Mouse (Mus musculus) hindbrain, embryonic 12.5 days (tissue): Measurements from ENCODE around the gene Ankrd63. TPM values are rescaled to one million over a fixed set of nuclear protein-coding genes. Genes with fewer than 3 reads are reported as not detected.

ENCODE experiments used
- ATAC-seq: fragments of 200-750 bp; cut with Nextera tagmentation; 2 replicates; pipeline ENCODE4 v1.8.0; 2017; ENCODE audit warnings: moderate TSS enrichment; ENCODE audit not compliant: low FRiP score
- H3K27ac ChIP-seq: fragments of 300-500 bp; sonication (generic); 2 replicates; pipeline ENCODE4 v1.5.1; 2016; ENCODE audit warnings: mild to moderate bottlenecking
- H3K27me3 ChIP-seq: fragments of 300-500 bp; sonication (generic); 2 replicates; pipeline ENCODE4 v1.6.1; 2016; ENCODE audit warnings: mild to moderate bottlenecking
- H3K36me3 ChIP-seq: fragments of 300-500 bp; sonication (generic); 2 replicates; pipeline ENCODE4 v1.6.1; 2016; ENCODE audit warnings: mild to moderate bottlenecking
- H3K4me1 ChIP-seq: fragments of 300-500 bp; sonication (generic); 2 replicates; pipeline ENCODE4 v1.6.1; 2016
- H3K4me2 ChIP-seq: fragments of 300-500 bp; sonication (generic); replicated peaks from 2 replicates; pipeline ENCODE4 v1.6.1; 2016; ENCODE audit warnings: mild to moderate bottlenecking
- H3K4me3 ChIP-seq: fragments of 300-500 bp; sonication (generic); 2 replicates; pipeline ENCODE4 v1.5.1; 2016; ENCODE audit warnings: mild to moderate bottlenecking
- H3K9ac ChIP-seq: fragments of 300-500 bp; sonication (generic); 2 replicates; pipeline ENCODE4 v1.6.1; 2016; ENCODE audit warnings: mild to moderate bottlenecking, moderate library complexity
- H3K9me3 ChIP-seq: fragments of 300-500 bp; sonication (generic); replicated peaks from 2 replicates; pipeline ENCODE4 v1.6.1; 2016; ENCODE audit warnings: mild to moderate bottlenecking
- WGBS: fragments of 180-500 bp; shearing (Covaris S2); methylation state at CpG from one replicate; pipeline ENCODE4 v1.1.7; 2016; 5-methylcytosine and 5-hydroxymethylcytosine counted together
- polyA plus RNA-seq: library from polyadenylated mRNA; unstranded; fragments of >200 nt; fragmentation: Nextera tagmentation; extraction: Ambion mirVana; gene quantifications from 2 replicates; pipeline ENCODE4 v1.2.1, GENCODE M21; 2016

Gene Ankrd63
- polyA plus RNA-seq, 1 experiment from 2014 or later: not detected

DNA sequence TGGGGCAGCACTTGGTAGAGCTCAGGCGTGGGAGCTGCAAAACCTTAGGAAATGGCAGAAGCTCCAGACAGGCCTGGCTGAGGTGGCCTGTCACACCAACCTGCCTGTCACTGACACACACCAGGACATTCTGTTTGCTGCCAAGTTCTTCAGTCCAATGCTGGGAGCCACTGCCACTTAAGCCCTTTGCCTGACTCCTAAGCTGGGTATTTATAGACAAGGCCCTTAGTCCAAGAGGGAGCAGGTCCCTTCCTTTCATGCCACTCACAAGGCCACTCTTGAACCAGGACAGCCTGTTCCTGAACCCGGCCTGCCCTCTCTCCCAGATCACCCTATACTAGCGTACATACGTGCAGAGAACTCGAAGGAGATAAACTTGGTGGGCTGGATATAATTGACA, 12.9 kb upstream of the Ankrd63 start:
- ATAC-seq: no peak
- H3K4me1 ChIP-seq: peaks cover 9% of the 10 kb centered on the region
- 81% methylated on average over 5 of the region's 5 CpGs for WGBS
- no peaks in the 10 kb centered on the region for H3K9me3 ChIP-seq
- H3K27me3 ChIP-seq: peaks cover 25% of the 10 kb centered on the region
- no peak overlapping the region for H3K4me3 ChIP-seq
- no peak overlapping the region for H3K4me2 ChIP-seq
- H3K36me3 ChIP-seq: no peaks in the 10 kb centered on the region
- no peak overlapping the region for H3K9ac ChIP-seq
- no peak overlapping the region for H3K27ac ChIP-seq

- H3K9me3 ChIP-seq: no peaks in the 10 kb centered on the region
- no peak overlapping the region for H3K27ac ChIP-seq
- 22% methylated on average over 4 of the region's 4 CpGs for WGBS
- H3K4me2 ChIP-seq: no peak overlapping the region
- no peaks in the 10 kb centered on the region for H3K36me3 ChIP-seq
- peaks cover 20% of the 10 kb centered on the region for H3K4me1 ChIP-seq
- no peak overlapping the region for H3K4me3 ChIP-seq
- H3K9ac ChIP-seq: no peak overlapping the region
- H3K27me3 ChIP-seq: peaks cover 49% of the 10 kb centered on the region
- peak; percentile 35; the same call in 1 of the 2 replicates for ATAC-seq
Measured at GRCm38 (mm10) chr2:118714230-118714629, 10.5 kb upstream of the Ankrd63 start.

- no peak for ATAC-seq
- no peak overlapping the region for H3K27ac ChIP-seq
- H3K4me2 ChIP-seq: no peak overlapping the region
- 94% methylated on average over 6 of the region's 6 CpGs for WGBS
- no peaks in the 10 kb centered on the region for H3K36me3 ChIP-seq
- H3K4me3 ChIP-seq: no peak overlapping the region
- H3K4me1 ChIP-seq: peaks cover 20% of the 10 kb centered on the region
- no peaks in the 10 kb centered on the region for H3K9me3 ChIP-seq
- peaks cover 49% of the 10 kb centered on the region for H3K27me3 ChIP-seq
- no peak overlapping the region for H3K9ac ChIP-seq
Measured at GRCm38 (mm10) chr2:118713631-118714030, 9.9 kb upstream of the Ankrd63 start.

- Histone ChIP-seq H3K27ac (no peak overlapping the region), H3K9me3 (no peaks in the 10 kb centered on the region)
Measured at GRCm38 (mm10) chr2:118711038-118711494, 7.3 kb upstream of the Ankrd63 start.

GRCm38 (mm10) chr2:118709655-118710221, 6.0 kb upstream of the Ankrd63 start:
- H3K4me2 ChIP-seq: no peak overlapping the region
- H3K4me1 ChIP-seq: peaks cover 28% of the 10 kb centered on the region

More at GRCm38 (mm10) chr2:118711038-118711494, 7.3 kb upstream of the Ankrd63 start:
- ATAC-seq: peak; percentile 67
- Histone ChIP-seq H3K4me3 (peak overlapping the region; percentile 42), H3K9ac (peak overlapping the region; percentile 56), H3K36me3 (no peaks in the 10 kb centered on the region), H3K4me1 (peaks cover 30% of the 10 kb centered on the region), H3K4me2 (peak overlapping the region; percentile 73), H3K27me3 (peaks cover 75% of the 10 kb centered on the region)
- WGBS: 1% methylated on average over 36 of the region's 36 CpGs

GRCm38 (mm10) chr2:118708472-118708871, 4.7 kb upstream of the Ankrd63 start:
- H3K4me1 ChIP-seq: peaks cover 32% of the 10 kb centered on the region
- H3K4me3 ChIP-seq: no peak overlapping the region
- H3K27ac ChIP-seq: no peak overlapping the region
- ATAC-seq: no peak
- WGBS: 77% methylated on average over 4 of the region's 4 CpGs
- no peak overlapping the region for H3K4me2 ChIP-seq
- no peak overlapping the region for H3K9ac ChIP-seq
- H3K36me3 ChIP-seq: no peaks in the 10 kb centered on the region
- H3K9me3 ChIP-seq: no peaks in the 10 kb centered on the region
- peaks cover 100% of the 10 kb centered on the region for H3K27me3 ChIP-seq

More at GRCm38 (mm10) chr2:118709655-118710221, 6.0 kb upstream of the Ankrd63 start:
- Histone ChIP-seq H3K9ac (no peak overlapping the region), H3K27ac (no peak overlapping the region), H3K4me3 (no peak overlapping the region), H3K27me3 (peaks cover 88% of the 10 kb centered on the region), H3K9me3 (no peaks in the 10 kb centered on the region), H3K36me3 (no peaks in the 10 kb centered on the region)
- no peak for ATAC-seq
- WGBS: 29% methylated on average over 4 of the region's 4 CpGs

GRCm38 (mm10) chr2:118706436-118706835, 2.7 kb upstream of the Ankrd63 start:
- H3K9ac ChIP-seq: no peak overlapping the region
- peaks cover 100% of the 10 kb centered on the region for H3K27me3 ChIP-seq
- H3K27ac ChIP-seq: no peak overlapping the region
- ATAC-seq: no peak
- H3K36me3 ChIP-seq: no peaks in the 10 kb centered on the region
- H3K4me2 ChIP-seq: no peak overlapping the region
- H3K4me3 ChIP-seq: no peak overlapping the region
- H3K4me1 ChIP-seq: peaks cover 44% of the 10 kb centered on the region
- no peaks in the 10 kb centered on the region for H3K9me3 ChIP-seq
- 5% methylated on average over 6 of the region's 6 CpGs for WGBS

- H3K9ac ChIP-seq: peak overlapping the region; percentile 35
- H3K27me3 ChIP-seq: peaks cover 96% of the 10 kb centered on the region
- no peaks in the 10 kb centered on the region for H3K36me3 ChIP-seq
- no peak overlapping the region for H3K27ac ChIP-seq
- peak; percentile 16; the same call in 1 of the 2 replicates for ATAC-seq
- under 1% methylated on average over 93 of the region's 93 CpGs for WGBS
- H3K4me2 ChIP-seq: peak overlapping the region; percentile 70
- H3K4me1 ChIP-seq: peaks cover 44% of the 10 kb centered on the region
- H3K4me3 ChIP-seq: peak overlapping the region; percentile 45
- H3K9me3 ChIP-seq: no peaks in the 10 kb centered on the region
Measured at GRCm38 (mm10) chr2:118702883-118703761, 641 bp downstream of the Ankrd63 start.

- peak overlapping the region; percentile 35; the same call in 1 of the 2 replicates for H3K9ac ChIP-seq
- no peaks in the 10 kb centered on the region for H3K9me3 ChIP-seq
- no peaks in the 10 kb centered on the region for H3K36me3 ChIP-seq
- peaks cover 44% of the 10 kb centered on the region for H3K4me1 ChIP-seq
- H3K4me2 ChIP-seq: peak overlapping the region; percentile 70
- H3K4me3 ChIP-seq: peak overlapping the region; percentile 45
- peaks cover 94% of the 10 kb centered on the region for H3K27me3 ChIP-seq
- no peak overlapping the region for H3K27ac ChIP-seq
- WGBS: 3% methylated on average over 51 of the region's 51 CpGs
- ATAC-seq: 0 out of 2 replicates have a peak, but pooled peaks have one; percentile 5
Measured at GRCm38 (mm10) chr2:118701971-118702882, 1.5 kb downstream of the Ankrd63 start.

DNA sequence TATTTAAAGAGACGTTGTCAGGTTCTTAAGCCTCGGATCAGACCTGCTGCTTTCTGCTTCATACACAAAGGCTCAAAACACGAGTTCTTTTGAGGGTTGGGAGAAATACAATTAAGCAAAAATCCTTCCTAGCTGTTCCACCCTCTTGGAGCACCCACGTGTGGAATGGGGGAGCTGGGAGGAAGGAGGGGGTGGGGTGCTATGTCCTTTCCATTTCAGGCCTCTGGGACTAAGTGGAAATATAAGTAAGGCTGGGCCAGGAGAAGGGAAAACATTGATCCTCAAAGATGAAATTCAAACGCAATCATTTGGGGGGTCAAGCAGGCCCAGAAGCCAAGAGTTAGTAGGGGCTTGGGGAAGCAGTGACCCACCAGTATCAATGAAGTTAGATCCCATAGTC, 2.6 kb downstream of the Ankrd63 start:
- no peaks in the 10 kb centered on the region for H3K9me3 ChIP-seq
- H3K9ac ChIP-seq: no peak overlapping the region
- 4% methylated on average over 5 of the region's 5 CpGs for WGBS
- H3K27me3 ChIP-seq: peaks cover 94% of the 10 kb centered on the region
- H3K36me3 ChIP-seq: no peaks in the 10 kb centered on the region
- no peak for ATAC-seq
- no peak overlapping the region for H3K27ac ChIP-seq
- 0 out of 2 replicates have a peak overlapping the region, but pooled peaks have one; percentile 15 for H3K4me3 ChIP-seq
- no peak overlapping the region for H3K4me2 ChIP-seq
- peaks cover 38% of the 10 kb centered on the region for H3K4me1 ChIP-seq

GRCm38 (mm10) chr2:118700179-118701062, 3.3 kb downstream of the Ankrd63 start:
- WGBS: 1% methylated on average over 32 of the region's 32 CpGs
- Histone ChIP-seq H3K36me3 (no peaks in the 10 kb centered on the region), H3K4me2 (peak overlapping the region; percentile 42), H3K4me3 (peak overlapping the region; percentile 15; the same call in 1 of the 2 replicates), H3K27ac (no peak overlapping the region), H3K27me3 (peaks cover 91% of the 10 kb centered on the region), H3K9me3 (no peaks in the 10 kb centered on the region), H3K9ac (no peak overlapping the region; the same call in 1 of the 2 replicates), H3K4me1 (peaks cover 36% of the 10 kb centered on the region)
- peak; percentile 11; the same call in 1 of the 2 replicates for ATAC-seq
